Mouse (Mus musculus) CH12.LX (cell line): ENCODE measurements around the gene Oxsm. TPM values are rescaled to one million over a fixed set of nuclear protein-coding genes. Genes with fewer than 3 reads are reported as not detected.

Experiments used
- DNase-seq: peaks from one replicate; pipeline ENCODE4 v3.0.0-alpha.2; 2013; ENCODE audit errors: extremely low read depth
- H3K27ac ChIP-seq: 2 replicates; pipeline ENCODE4 v1.5.1; 2012; ENCODE audit warnings: low read depth, mild to moderate bottlenecking, control low read depth, moderate library complexity; ENCODE audit not compliant: insufficient read depth
- H3K27me3 ChIP-seq: replicated peaks from 2 replicates; pipeline ENCODE3; 2012; ENCODE audit warnings: inconsistent platforms
- H3K36me3 ChIP-seq, 2 experiments: replicated peaks in 1 of 2; 2 replicates each; pipeline versions ENCODE3 to v1.6.1; 2012; ENCODE audit warnings: inconsistent platforms in 1 of 2, low read length in 1 of 2, mild to moderate bottlenecking in 1 of 2, mixed read lengths in 1 of 2, moderate library complexity in 1 of 2; ENCODE audit not compliant: control insufficient read depth in 1 of 2, insufficient read depth in 1 of 2
- H3K4me1 ChIP-seq, 2 experiments: 2 replicates each; pipeline ENCODE4 v1.6.1; 2012; ENCODE audit warnings: inconsistent platforms in 1 of 2, moderate library complexity in 1 of 2; ENCODE audit not compliant: insufficient read depth in 2 of 2, control insufficient read depth in 1 of 2
- H3K4me2 ChIP-seq: 2 replicates; pipeline ENCODE4 v1.6.1; 2012; ENCODE audit warnings: low read depth, mild to moderate bottlenecking, control low read depth; ENCODE audit not compliant: poor library complexity, insufficient read depth, severe bottlenecking
- H3K4me3 ChIP-seq, 3 experiments: fragments of 150-350 bp in 1 of 3; sonication (generic) in 1 of 3; replicated peaks in 1 of 3; 2 replicates each; pipeline versions ENCODE3 to v1.5.1; 2011 to 2012; ENCODE audit warnings: low read depth in 2 of 3, low read length in 2 of 3, mild to moderate bottlenecking in 2 of 3, moderate library complexity in 2 of 3, control low read depth in 1 of 3, improper control_type of control experiment in 1 of 3, inconsistent platforms in 1 of 3, mixed read lengths in 1 of 3; ENCODE audit not compliant: poor library complexity in 1 of 3
- H3K79me2 ChIP-seq: replicated peaks from 2 replicates; pipeline ENCODE4 v1.6.1; 2012; ENCODE audit warnings: mild to moderate bottlenecking, moderate library complexity; ENCODE audit not compliant: control insufficient read depth, poor library complexity, insufficient read depth, severe bottlenecking; ENCODE audit errors: extremely low read depth
- H3K9ac ChIP-seq: 2 replicates; pipeline ENCODE4 v1.6.1; 2012; ENCODE audit warnings: low read depth, mild to moderate bottlenecking, control low read depth, moderate library complexity; ENCODE audit not compliant: insufficient read depth
- H3K9me3 ChIP-seq: replicated peaks from 2 replicates; pipeline ENCODE3; 2012; ENCODE audit warnings: low read length, inconsistent platforms, mixed read lengths
- EP300 ChIP-seq: IDR thresholded peaks from 2 replicates; pipeline ENCODE4 v1.6.1; 2011; ENCODE audit warnings: low read length, improper control_type of control experiment
- HCFC1 ChIP-seq: IDR thresholded peaks from 2 replicates; pipeline ENCODE4 v1.6.1; 2012; ENCODE audit warnings: low read depth, mild to moderate bottlenecking, inconsistent platforms, low read length, improper control_type of control experiment
- IRF4 ChIP-seq: IDR thresholded peaks from 2 replicates; pipeline ENCODE4 v1.6.1; 2014; ENCODE audit warnings: low read depth, mild to moderate bottlenecking, inconsistent platforms, low read length, improper control_type of control experiment
- JUN ChIP-seq: IDR thresholded peaks from 2 replicates; pipeline ENCODE4 v1.6.1; 2011; ENCODE audit warnings: low read depth, mild to moderate bottlenecking, low read length, improper control_type of control experiment, moderate library complexity; ENCODE audit not compliant: insufficient read depth
- JUND ChIP-seq: conservative IDR thresholded peaks from 2 replicates; pipeline ENCODE4 v1.6.1; 2011; ENCODE audit warnings: low read depth, low read length, improper control_type of control experiment
- KAT2A ChIP-seq: IDR thresholded peaks from 2 replicates; pipeline ENCODE4 v1.6.1; 2012; ENCODE audit warnings: low read length, improper control_type of control experiment, inconsistent platforms; ENCODE audit not compliant: insufficient replicate concordance
- MEF2A ChIP-seq: IDR thresholded peaks from 2 replicates; pipeline ENCODE4 v1.6.1; 2014; ENCODE audit warnings: low read depth, mild to moderate bottlenecking, inconsistent platforms, low read length, improper control_type of control experiment, borderline replicate concordance
- MYC ChIP-seq: IDR thresholded peaks from 2 replicates; pipeline ENCODE4 v1.6.1; 2011; ENCODE audit warnings: low read depth, mild to moderate bottlenecking, improper control_type of control experiment, low read length
- POLR2A ChIP-seq: IDR thresholded peaks from 2 replicates; pipeline ENCODE4 v1.6.1; 2011; ENCODE audit warnings: low read depth, mild to moderate bottlenecking, improper control_type of control experiment, low read length
- POLR2AphosphoS2 ChIP-seq: IDR thresholded peaks from 2 replicates; pipeline ENCODE4 v1.6.1; 2011; ENCODE audit warnings: low read depth, low read length, improper control_type of control experiment
- RAD21 ChIP-seq: IDR thresholded peaks from 2 replicates; pipeline ENCODE4 v1.6.1; 2011; ENCODE audit warnings: low read depth, mild to moderate bottlenecking, low read length, improper control_type of control experiment, moderate library complexity
- RCOR1 ChIP-seq: conservative IDR thresholded peaks from 2 replicates; pipeline ENCODE4 v1.6.1; 2012; ENCODE audit warnings: low read depth, mild to moderate bottlenecking, inconsistent platforms, low read length, improper control_type of control experiment
- SMC3 ChIP-seq: IDR thresholded peaks from 2 replicates; pipeline ENCODE4 v1.6.1; 2011; ENCODE audit warnings: low read depth, low read length, improper control_type of control experiment
- USF2 ChIP-seq: conservative IDR thresholded peaks from 2 replicates; pipeline ENCODE4 v1.6.1; 2011; ENCODE audit warnings: low read depth, low read length, improper control_type of control experiment
- ZMIZ1 ChIP-seq: IDR thresholded peaks from 2 replicates; pipeline ENCODE4 v1.6.1; 2012; ENCODE audit warnings: low read depth, mild to moderate bottlenecking, inconsistent platforms, low read length, improper control_type of control experiment
- dilution Hi-C: fragments of 300-500 bp; cut with MboI; formaldehyde crosslinking; loops from 2 replicates; pipeline ENCODE4 v1.14.3; 2020; ENCODE audit warnings: low sequenced_read_pairs; ENCODE audit not compliant: extremely low pct_unique_long_range_greater_than_20kb, extremely low pct_ligation_motif_present
- in situ Hi-C: fragments of 300-500 bp; cut with MboI; formaldehyde crosslinking; loops from 3 replicates; pipeline ENCODE4 v1.14.3; 2019; ENCODE audit warnings: low sequenced_read_pairs, low pct_ligation_motif_present, low pct_unique_long_range_greater_than_20kb, mixed read lengths
- polyA plus RNA-seq: library from polyadenylated mRNA; unstranded; fragments of >175 nt; gene quantifications from 2 replicates; pipeline ENCODE4 v1.2.1, GENCODE M21; 2012; ENCODE audit warnings: low read depth; ENCODE audit not compliant: insufficient read length
- total RNA-seq, 2 experiments: library from RNA; depleted of rRNA; stranded (reverse); fragments of 300-350 nt in 1 of 2; fragments of >200 nt in 1 of 2; gene quantifications; 2 replicates each; pipeline ENCODE4 v1.2.3; 2012 to 2014

Gene Oxsm
- total and polyA plus RNA-seq, 3 experiments: 6.6 to 10.8 (median 8.7) TPM

GRCm38 (mm10) chr14:16296816-16297468 lies 47.3 kb upstream of the Oxsm start:
- no peak overlapping the region for H3K27ac ChIP-seq
- H3K4me3 ChIP-seq: no peak overlapping the region
- peaks cover 7 to 14% of the 10 kb centered on the region in 2 experiments; a peak in 3 of 4 replicates for H3K4me1 ChIP-seq
- no peak overlapping the region for H3K9ac ChIP-seq
- dilution Hi-C loops: no loop called here
- in situ Hi-C loops: no loop called here
- no peak for TF ChIP-seq RCOR1
- TF ChIP-seq RAD21: no peak
- TF ChIP-seq POLR2AphosphoS2: no peak
- TF ChIP-seq HCFC1: no peak
- TF ChIP-seq IRF4: no peak
- TF ChIP-seq MYC: no peak
- TF ChIP-seq SMC3: no peak
- no peak for TF ChIP-seq POLR2A
- no peak for TF ChIP-seq JUN
- no peak for TF ChIP-seq MEF2A
- no peak for TF ChIP-seq JUND
- TF ChIP-seq KAT2A: no peak
- TF ChIP-seq EP300: no peak
- no peak for TF ChIP-seq USF2
- peaks cover 0 to 15% of the 10 kb centered on the region in 2 experiments for H3K36me3 ChIP-seq
- no peaks in the 10 kb centered on the region for H3K9me3 ChIP-seq
- H3K4me2 ChIP-seq: no peak overlapping the region
- H3K27me3 ChIP-seq: no peaks in the 10 kb centered on the region
- no peak for DNase-seq
- no peaks in the 10 kb centered on the region for H3K79me2 ChIP-seq

DNA sequence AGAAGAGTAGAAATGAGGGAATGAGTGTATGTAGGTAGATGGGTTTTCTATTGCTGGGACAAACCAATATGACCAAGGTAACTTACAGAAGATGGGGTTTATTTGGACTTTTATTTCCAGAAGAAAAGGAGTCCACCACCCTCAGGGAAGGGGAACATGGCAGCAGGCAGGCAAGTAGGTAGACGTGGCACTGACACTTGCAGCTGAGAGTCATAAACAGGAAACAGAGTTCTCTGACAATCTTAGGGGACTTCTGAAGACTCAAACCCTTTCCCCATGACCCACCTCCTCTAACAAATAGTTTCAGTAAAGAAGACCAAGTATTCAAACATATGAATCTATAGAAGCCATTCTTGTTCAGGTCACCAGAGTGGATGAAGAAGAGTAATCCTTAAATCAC lies 44.3 kb upstream of the Oxsm start:
- DNase-seq: no peak
- TF ChIP-seq POLR2A (no peak), USF2 (no peak), ZMIZ1 (no peak)
- no peaks in the 10 kb centered on the region for H3K27me3 ChIP-seq
- peaks cover 0 to 3% of the 10 kb centered on the region in 2 experiments; a peak in 1 of 4 replicates for H3K4me1 ChIP-seq
- H3K79me2 ChIP-seq: no peaks in the 10 kb centered on the region
- no peak overlapping the region for H3K4me2 ChIP-seq
- H3K9ac ChIP-seq: no peak overlapping the region
- dilution Hi-C loops (no loop called here), in situ Hi-C loops (no loop called here)
- H3K27ac ChIP-seq: no peak overlapping the region
- no peak overlapping the region for H3K4me3 ChIP-seq
- H3K9me3 ChIP-seq: no peaks in the 10 kb centered on the region
- H3K36me3 ChIP-seq: peaks cover 0 to 28% of the 10 kb centered on the region in 2 experiments
